Mouse (Mus musculus): Measurements from ENCODE around the gene Mrps26. TPM values are rescaled to one million over a fixed set of nuclear protein-coding genes. Genes with fewer than 3 reads are reported as not detected.
"Not testable (repeated sequence)": the region's sequence is repeated elsewhere in the genome, so short reads cannot be mapped to it uniquely, and the experiment has no call there.

Gene Mrps26
- polyA plus RNA-seq (2016; fragmentation: Nextera tagmentation; extraction: Ambion mirVana): 66.2 and 74.0 TPM in 2 replicates

- peak within 1 kb of the TSS; percentile 79 for H3K4me3 ChIP-seq
- peaks cover 17% of the 10 kb centered on the region for H3K4me1 ChIP-seq
- WGBS: under 1% methylated on average over 61 of the region's 61 CpGs
- ATAC-seq (ENCODE audit: low FRiP score, low read depth): peak; percentile 99
- H3K9me3 ChIP-seq: no peaks in the 10 kb centered on the region
- H3K4me2 ChIP-seq (replicated peaks): peak within 1 kb of the TSS; percentile 75
- peaks cover 22% of the 10 kb centered on the region for H3K36me3 ChIP-seq
- peak within 1 kb of the TSS; percentile 92 for H3K9ac ChIP-seq (replicated peaks)
- peak within 1 kb of the TSS; percentile 54 for H3K27ac ChIP-seq (replicated peaks)
- H3K27me3 ChIP-seq: no peaks in the 10 kb centered on the region
These were observed at the start of gene Mrps26 for GRCm38 (mm10) chr2:130563212-130564055. Mrps26 (plus strand) TSS chr2:130563742.

GRCm38 (mm10) chr2:130513907-130514306 is 49.6 kb upstream of the Mrps26 start:
- H3K9me3 ChIP-seq: no peaks in the 10 kb centered on the region
- 94% methylated on average over 8 of the region's 8 CpGs for WGBS
- no peak overlapping the region for H3K4me2 ChIP-seq (replicated peaks)
- H3K27ac ChIP-seq (replicated peaks): no peak overlapping the region
- no peaks in the 10 kb centered on the region for H3K27me3 ChIP-seq
- H3K9ac ChIP-seq (replicated peaks): no peak overlapping the region
- ATAC-seq (ENCODE audit: low FRiP score, low read depth): no peak
- peaks cover 8% of the 10 kb centered on the region for H3K4me1 ChIP-seq
- peaks cover 21% of the 10 kb centered on the region for H3K36me3 ChIP-seq
- H3K4me3 ChIP-seq: no peak overlapping the region

GRCm38 (mm10) chr2:130515791-130516190 is 47.8 kb upstream of the Mrps26 start:
- H3K9ac ChIP-seq (replicated peaks): no peak overlapping the region
- H3K27me3 ChIP-seq: no peaks in the 10 kb centered on the region
- peaks cover 18% of the 10 kb centered on the region for H3K36me3 ChIP-seq
- H3K9me3 ChIP-seq: no peaks in the 10 kb centered on the region
- no peak overlapping the region for H3K4me3 ChIP-seq
- 0 out of 2 replicates have a peak overlapping the region, but pooled peaks have one; percentile 10 for H3K27ac ChIP-seq (replicated peaks)
- H3K4me2 ChIP-seq (replicated peaks): no peak overlapping the region
- no peak for ATAC-seq (ENCODE audit: low FRiP score, low read depth)
- 26% methylated on average over 5 of the region's 5 CpGs for WGBS
- peaks cover 8% of the 10 kb centered on the region for H3K4me1 ChIP-seq

GRCm38 (mm10) chr2:130521927-130522326 is 41.6 kb upstream of the Mrps26 start:
- Histone ChIP-seq H3K4me3 (no peak overlapping the region), H3K36me3 (peaks cover 45% of the 10 kb centered on the region), H3K4me2 (replicated peaks) (no peak overlapping the region), H3K9ac (replicated peaks) (no peak overlapping the region), H3K4me1 (no peaks in the 10 kb centered on the region), H3K9me3 (no peaks in the 10 kb centered on the region), H3K27ac (replicated peaks) (no peak overlapping the region), H3K27me3 (no peaks in the 10 kb centered on the region)
- whole genome bisulfite sequencing: 94% methylated on average over 2 of the region's 2 CpGs
- no peak for ATAC-seq (ENCODE audit: low FRiP score, low read depth)

GRCm38 (mm10) chr2:130525480-130525879 is 38.1 kb upstream of the Mrps26 start:
- peaks cover 39% of the 10 kb centered on the region for H3K36me3 ChIP-seq
- not testable (repeated sequence) for H3K4me3 ChIP-seq; H3K4me1 ChIP-seq; ATAC-seq (ENCODE audit: low FRiP score, low read depth); H3K27me3 ChIP-seq; H3K9me3 ChIP-seq; H3K9ac ChIP-seq (replicated peaks); H3K27ac ChIP-seq (replicated peaks); H3K4me2 ChIP-seq (replicated peaks)
- WGBS: 93% methylated on average over 4 of the region's 4 CpGs

GRCm38 (mm10) chr2:130528457-130528856 is 35.1 kb upstream of the Mrps26 start:
- 81% methylated on average over 6 of the region's 6 CpGs for WGBS
- Histone ChIP-seq H3K4me2 (replicated peaks) (no peak overlapping the region), H3K36me3 (peaks cover 28% of the 10 kb centered on the region), H3K4me3 (no peak overlapping the region), H3K27me3 (no peaks in the 10 kb centered on the region), H3K9ac (replicated peaks) (no peak overlapping the region), H3K4me1 (no peaks in the 10 kb centered on the region), H3K27ac (replicated peaks) (no peak overlapping the region), H3K9me3 (no peaks in the 10 kb centered on the region)
- ATAC-seq (ENCODE audit: low FRiP score, low read depth): no peak

- H3K36me3 ChIP-seq: peaks cover 34% of the 10 kb centered on the region
- 97% methylated on average over 2 of the region's 2 CpGs for WGBS
- H3K4me1 ChIP-seq: no peaks in the 10 kb centered on the region
- no peaks in the 10 kb centered on the region for H3K9me3 ChIP-seq
- no peaks in the 10 kb centered on the region for H3K27me3 ChIP-seq
- no peak overlapping the region for H3K27ac ChIP-seq (replicated peaks)
- H3K4me3 ChIP-seq: no peak overlapping the region
- no peak overlapping the region for H3K4me2 ChIP-seq (replicated peaks)
- no peak for ATAC-seq (ENCODE audit: low FRiP score, low read depth)
- no peak overlapping the region for H3K9ac ChIP-seq (replicated peaks)
These were observed 34.3 kb upstream of the Mrps26 start for GRCm38 (mm10) chr2:130529290-130529689.

GRCm38 (mm10) chr2:130529925-130530324 is 33.6 kb upstream of the Mrps26 start:
- no peak for ATAC-seq (ENCODE audit: low FRiP score, low read depth)
- Histone ChIP-seq H3K4me1 (no peaks in the 10 kb centered on the region), H3K27ac (replicated peaks) (no peak overlapping the region), H3K9me3 (no peaks in the 10 kb centered on the region), H3K9ac (replicated peaks) (no peak overlapping the region), H3K27me3 (no peaks in the 10 kb centered on the region), H3K4me2 (replicated peaks) (no peak overlapping the region), H3K36me3 (peaks cover 40% of the 10 kb centered on the region), H3K4me3 (no peak overlapping the region)
- 85% methylated on average over 7 of the region's 7 CpGs for WGBS

GRCm38 (mm10) chr2:130532201-130532600 is 31.3 kb upstream of the Mrps26 start:
- H3K27me3 ChIP-seq: no peaks in the 10 kb centered on the region
- H3K4me3 ChIP-seq: no peak overlapping the region
- H3K36me3 ChIP-seq: peaks cover 39% of the 10 kb centered on the region
- H3K9me3 ChIP-seq: no peaks in the 10 kb centered on the region
- H3K27ac ChIP-seq (replicated peaks): no peak overlapping the region
- no peak for ATAC-seq (ENCODE audit: low FRiP score, low read depth)
- H3K4me2 ChIP-seq (replicated peaks): no peak overlapping the region
- WGBS: 91% methylated on average over 2 of the region's 2 CpGs
- H3K9ac ChIP-seq (replicated peaks): no peak overlapping the region
- no peaks in the 10 kb centered on the region for H3K4me1 ChIP-seq

- peaks cover 52% of the 10 kb centered on the region for H3K36me3 ChIP-seq
- no peak overlapping the region for H3K4me2 ChIP-seq (replicated peaks)
- H3K27ac ChIP-seq (replicated peaks): no peak overlapping the region
- H3K4me3 ChIP-seq: no peak overlapping the region
- H3K9ac ChIP-seq (replicated peaks): no peak overlapping the region
- WGBS: 90% methylated on average over 6 of the region's 6 CpGs
- H3K9me3 ChIP-seq: no peaks in the 10 kb centered on the region
- no peak for ATAC-seq (ENCODE audit: low FRiP score, low read depth)
- H3K27me3 ChIP-seq: no peaks in the 10 kb centered on the region
- H3K4me1 ChIP-seq: no peaks in the 10 kb centered on the region
These were observed 28.5 kb upstream of the Mrps26 start for GRCm38 (mm10) chr2:130535017-130535416.

GRCm38 (mm10) chr2:130536890-130537289 is 26.7 kb upstream of the Mrps26 start:
- Histone ChIP-seq H3K4me3 (no peak overlapping the region), H3K4me1 (no peaks in the 10 kb centered on the region), H3K27me3 (no peaks in the 10 kb centered on the region), H3K9ac (replicated peaks) (no peak overlapping the region), H3K36me3 (peaks cover 71% of the 10 kb centered on the region), H3K4me2 (replicated peaks) (no peak overlapping the region), H3K27ac (replicated peaks) (no peak overlapping the region), H3K9me3 (no peaks in the 10 kb centered on the region)
- 76% methylated on average over 3 of the region's 3 CpGs for WGBS
- ATAC-seq (ENCODE audit: low FRiP score, low read depth): no peak

GRCm38 (mm10) chr2:130538876-130539546 is 24.5 kb upstream of the Mrps26 start:
- peaks cover 75% of the 10 kb centered on the region for H3K36me3 ChIP-seq
- no peak for ATAC-seq (ENCODE audit: low FRiP score, low read depth)
- H3K9me3 ChIP-seq: no peaks in the 10 kb centered on the region
- WGBS: 91% methylated on average over 8 of the region's 8 CpGs
- no peak overlapping the region for H3K4me2 ChIP-seq (replicated peaks)
- H3K9ac ChIP-seq (replicated peaks): no peak overlapping the region
- H3K4me1 ChIP-seq: no peaks in the 10 kb centered on the region
- no peaks in the 10 kb centered on the region for H3K27me3 ChIP-seq
- no peak overlapping the region for H3K27ac ChIP-seq (replicated peaks)
- H3K4me3 ChIP-seq: no peak overlapping the region
